9 mouse cellular contexts compared by ENCODE assay signal in the genomic region with DNA sequence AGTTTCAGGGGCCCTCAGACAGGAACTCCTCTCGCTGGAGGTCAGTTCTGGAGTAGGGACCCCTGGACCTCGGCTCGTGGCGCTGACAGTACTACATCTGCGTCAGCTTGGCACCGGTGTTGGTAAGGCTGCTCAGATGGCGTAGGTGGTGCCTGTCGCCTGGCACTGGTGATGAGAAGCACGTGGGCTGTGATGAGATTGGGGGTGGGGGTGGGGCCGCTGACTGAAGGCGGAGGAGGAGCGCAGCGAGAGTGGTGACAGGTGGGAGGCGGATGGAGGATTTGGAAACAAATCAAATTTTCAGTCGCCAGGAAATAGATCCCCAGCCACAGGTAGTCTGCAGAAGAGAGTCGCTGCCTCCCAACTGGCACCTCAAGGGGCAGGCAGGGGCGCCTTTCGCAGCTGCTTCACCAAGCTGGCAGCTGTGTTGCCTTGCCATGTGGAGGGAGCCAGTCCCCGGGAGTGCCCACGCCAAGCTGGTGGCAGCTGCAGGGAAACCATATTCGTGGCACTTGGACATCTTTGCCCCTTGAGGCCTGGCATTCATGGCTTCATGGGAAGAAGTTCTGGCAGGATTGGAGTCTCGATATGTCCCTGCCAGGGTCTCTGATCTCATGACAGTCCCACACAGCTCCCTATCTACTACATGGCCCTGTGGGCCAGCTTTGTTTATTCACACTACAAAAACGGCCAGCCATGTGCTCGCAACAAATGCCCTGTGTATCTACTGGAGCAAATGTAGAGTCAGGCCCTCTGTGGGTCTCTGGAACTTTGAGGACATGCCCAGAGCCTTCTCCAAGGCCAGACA. TPM values are rescaled to one million over a fixed set of nuclear protein-coding genes. Genes with fewer than 3 reads are reported as not detected.
DNase-seq lines count a peak whose midpoint lies in the region; ATAC-seq and TF ChIP-seq lines count a peak whose summit lies in the region.
"Had no signal": no experiment of that assay in that cellular context is flagged by ENCODE, and none has a peak within 500 bp of the region (broad histone marks: within the 10 kb centered on the region; RNA-seq: fewer than 3 reads in every experiment).

No protein-coding gene starts in this region.

- 0 out of 2 replicates have a peak overlapping the region, but pooled peaks have one; percentile 21 for H3K27ac ChIP-seq in forebrain, embryonic 13.5 days
- no peak overlapping the region for H3K27ac ChIP-seq in forebrain, embryonic 12.5 days
- no peak overlapping the region for H3K27ac ChIP-seq in liver, postnatal 0 days (ENCODE audit: low read depth)
- H3K27ac ChIP-seq: limb, embryonic 13.5 days had no signal

- TF ChIP-seq EP300 in liver, postnatal 0 days (IDR thresholded peaks at IDR 0.05; ENCODE audit: low read depth), result no peak

- no peak for TF ChIP-seq CTCF in liver, postnatal 0 days (IDR thresholded peaks at IDR 0.05; ENCODE audit: low read depth)

- peaks cover 24% of the 10 kb centered on the region for H3K4me1 ChIP-seq in forebrain, embryonic 13.5 days
- peaks cover 4% of the 10 kb centered on the region; the same call in 1 of the 2 replicates for H3K4me1 ChIP-seq in forebrain, embryonic 12.5 days
- H3K4me1 ChIP-seq in liver, postnatal 0 days (ENCODE audit: insufficient read depth), result peaks cover 13% of the 10 kb centered on the region
- H3K4me1 ChIP-seq: limb, embryonic 13.5 days had no signal

- no peak overlapping the region for H3K4me3 ChIP-seq in forebrain, embryonic 13.5 days
- no peak overlapping the region for H3K4me3 ChIP-seq in forebrain, embryonic 12.5 days (replicated peaks)
- H3K4me3 ChIP-seq in liver, postnatal 0 days (ENCODE audit: low read depth, low read length), result no peak overlapping the region
- H3K4me3 ChIP-seq: limb, embryonic 13.5 days had no signal

- H3K9me3 ChIP-seq in forebrain, embryonic 13.5 days (replicated peaks), result no peaks in the 10 kb centered on the region
- H3K9me3 ChIP-seq in forebrain, embryonic 12.5 days, result no peaks in the 10 kb centered on the region
- H3K9me3 ChIP-seq in liver, postnatal 0 days (ENCODE audit: low read length), result no peaks in the 10 kb centered on the region
- H3K9me3 ChIP-seq: limb, embryonic 13.5 days had no signal

- peaks cover 13% of the 10 kb centered on the region for H3K27me3 ChIP-seq in forebrain, embryonic 13.5 days
- peaks cover 28% of the 10 kb centered on the region for H3K27me3 ChIP-seq in forebrain, embryonic 12.5 days
- peaks cover 6% of the 10 kb centered on the region; the same call in 1 of the 2 replicates for H3K27me3 ChIP-seq in liver, postnatal 0 days (ENCODE audit: insufficient read depth, low read length)

- no peaks in the 10 kb centered on the region for H3K36me3 ChIP-seq in forebrain, embryonic 13.5 days (ENCODE audit: poor library complexity, severe bottlenecking)
- H3K36me3 ChIP-seq in forebrain, embryonic 12.5 days (replicated peaks), result no peaks in the 10 kb centered on the region
- H3K36me3 ChIP-seq in liver, postnatal 0 days (replicated peaks; ENCODE audit: insufficient read depth, low read length), result no peaks in the 10 kb centered on the region
- H3K36me3 ChIP-seq: limb, embryonic 13.5 days had no signal

- no peak overlapping the region for H3K9ac ChIP-seq in forebrain, embryonic 13.5 days
- no peak overlapping the region for H3K9ac ChIP-seq in forebrain, embryonic 12.5 days
- H3K9ac ChIP-seq in liver, postnatal 0 days (replicated peaks), result no peak overlapping the region
- H3K9ac ChIP-seq: limb, embryonic 13.5 days had no signal

- peak; percentile 78 for ATAC-seq in forebrain, embryonic 13.5 days
- no peak for ATAC-seq in forebrain, embryonic 12.5 days (ENCODE audit: low FRiP score)
- peak; percentile 72; the same call in 1 of the 2 replicates for ATAC-seq in cerebellum, adult (ENCODE audit: insufficient number of reproducible peaks, low FRiP score, low TSS enrichment)
- ATAC-seq in liver, postnatal 0 days, result no peak

- WGBS in forebrain, embryonic 13.5 days, result 56% methylated on average over 24 of the region's 24 CpGs
- 65% methylated on average over 24 of the region's 24 CpGs for WGBS in forebrain, embryonic 12.5 days
- WGBS in liver, postnatal 0 days (ENCODE audit: insufficient replicate concordance), result 72% methylated on average over 24 of the region's 24 CpGs

- peak; percentile 61 to 70 for DNase-seq in layer of hippocampus, adult 18-20 months (ENCODE audit: low spot score in 2 of 2)
- peak; percentile 76 to 85 for DNase-seq in right cerebral cortex, postnatal 10 days (ENCODE audit: low spot score in 2 of 2)
- DNase-seq in urinary bladder, postnatal 25 days (ENCODE audit: low spot score), result no peak
- DNase-seq in kidney, postnatal 10 days, result no peak
- no peak for DNase-seq in liver, postnatal 0 days

- no peak overlapping the region for H3K4me2 ChIP-seq in forebrain, embryonic 13.5 days
- no peak overlapping the region for H3K4me2 ChIP-seq in forebrain, embryonic 12.5 days
- no peak overlapping the region for H3K4me2 ChIP-seq in liver, postnatal 0 days (ENCODE audit: low read depth, low read length)
- H3K4me2 ChIP-seq: limb, embryonic 13.5 days had no signal

RNA-seq across cellular contexts. Expression of gene Acsf3, which starts 5.8 kb away (rescaled TPM):
- polyA plus RNA-seq in forebrain, embryonic 13.5 days (2015; fragmentation: Nextera tagmentation; extraction: Ambion mirVana), result 15.4 and 17.4 TPM in 2 replicates
- 16.1 and 17.3 TPM in 2 replicates for polyA plus RNA-seq in forebrain, embryonic 12.5 days (2016; fragmentation: Nextera tagmentation; extraction: Ambion mirVana)
- total RNA-seq in layer of hippocampus, adult 18-20 months (2021), result 10 to 100 TPM; 17.7 to 21.0 TPM
- 9.6 and 10.7 TPM in 2 replicates for polyA plus RNA-seq in liver, postnatal 0 days (2015; fragmentation: Nextera tagmentation; extraction: Ambion mirVana)

Comparison
In these comparisons a context has a peak if more than half of its experiments do, and no peak if none do; other contexts are left out.
1. ATAC-seq: peak in forebrain, embryonic 13.5 days (single experiment) and cerebellum, adult (single experiment); none in forebrain, embryonic 12.5 days (single experiment) and liver, postnatal 0 days (single experiment).
2. DNase-seq: peak in layer of hippocampus, adult 18-20 months (2 of 2) and right cerebral cortex, postnatal 10 days (2 of 2); none in urinary bladder, postnatal 25 days (single experiment), kidney, postnatal 10 days (single experiment) and liver, postnatal 0 days (single experiment).